Mouse (Mus musculus): ENCODE measurements around the gene Dip2a.

- TF ChIP-seq GATA1 (IDR thresholded peaks at IDR 0.05; ENCODE audit: borderline replicate concordance, low read length) (no peak), GATA2 (IDR thresholded peaks at IDR 0.05; ENCODE audit: borderline replicate concordance, low read depth, low read length) (no peak), CTCF (IDR thresholded peaks at IDR 0.05; ENCODE audit: low read depth, low read length) (no peak)
Observed at GRCm38 (mm10) chr10:76329093-76329492, 16.0 kb downstream of the Dip2a start.
